Mouse (Mus musculus): ENCODE results near the gene 1700042G07Rik.
A peak's percentile ranks its signal among the peaks of the same experiment; 100 is the strongest.
"Not testable (repeated sequence)": the region's sequence is repeated elsewhere in the genome, so short reads cannot be mapped to it uniquely, and the experiment has no call there.

The 1700042G07Rik gene

DNA sequence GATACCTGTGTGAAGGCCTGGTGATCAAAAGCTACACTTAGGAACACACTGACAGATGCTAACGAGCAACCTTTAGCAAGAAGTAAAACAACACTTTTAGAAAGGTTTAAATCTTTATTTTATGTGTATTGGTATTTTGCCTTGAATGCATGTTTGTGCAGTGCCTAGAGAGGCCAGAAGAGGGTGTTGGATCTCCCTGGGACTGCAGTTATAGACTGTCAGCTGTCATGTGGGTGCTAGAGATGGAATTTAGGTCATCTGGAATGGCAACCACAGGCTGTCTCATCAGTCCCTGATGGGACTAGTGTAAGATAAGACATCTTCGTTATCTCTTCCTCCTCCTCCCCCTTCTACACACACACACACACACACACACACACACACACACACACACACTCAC lies 25.2 kb downstream of the 1700042G07Rik start:
- ATAC-seq (ENCODE audit: insufficient number of reproducible peaks, low FRiP score, low TSS enrichment) = no peak

DNA sequence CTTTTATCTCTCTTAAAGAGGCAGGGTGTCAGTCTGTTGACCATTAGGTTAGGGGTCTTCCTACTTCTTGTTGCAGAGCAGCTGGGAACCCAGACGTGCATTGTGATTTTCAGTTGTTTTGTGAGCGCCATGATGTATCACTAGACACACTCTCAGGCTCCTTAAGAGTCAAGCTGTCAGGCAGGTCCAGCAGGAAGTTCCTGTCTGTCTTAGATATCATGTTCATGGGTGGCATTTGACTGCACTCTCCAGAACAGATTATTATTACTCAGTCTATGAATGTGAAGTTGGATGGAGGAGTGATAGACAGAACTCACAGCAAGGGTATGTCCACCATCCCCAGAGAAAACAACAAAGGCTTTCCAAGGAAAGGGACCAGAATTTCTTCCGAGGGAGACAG lies 31.2 kb downstream of the 1700042G07Rik start:
- no peak for ATAC-seq (ENCODE audit: insufficient number of reproducible peaks, low FRiP score, low TSS enrichment)

DNA sequence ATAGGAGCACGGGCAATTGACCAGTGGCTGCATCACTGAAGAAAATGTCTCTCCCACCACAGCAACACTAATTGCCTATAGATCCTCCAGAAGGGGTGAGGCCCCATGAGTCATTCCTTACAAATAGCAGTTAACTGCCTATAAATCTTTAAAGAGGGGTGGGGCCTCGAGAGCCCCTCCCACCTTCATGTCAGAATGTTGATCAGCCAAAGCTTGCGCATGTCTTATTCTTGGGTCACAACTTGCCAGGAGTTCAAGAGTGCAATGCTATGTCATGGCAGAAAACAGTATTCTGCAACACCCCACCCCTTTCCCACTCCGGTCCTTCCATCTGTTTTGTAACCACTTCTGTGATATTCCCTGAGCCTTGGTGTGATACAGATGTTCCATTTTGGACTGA lies 33.4 kb downstream of the 1700042G07Rik start:
- no peak for ATAC-seq (ENCODE audit: insufficient number of reproducible peaks, low FRiP score, low TSS enrichment)

DNA sequence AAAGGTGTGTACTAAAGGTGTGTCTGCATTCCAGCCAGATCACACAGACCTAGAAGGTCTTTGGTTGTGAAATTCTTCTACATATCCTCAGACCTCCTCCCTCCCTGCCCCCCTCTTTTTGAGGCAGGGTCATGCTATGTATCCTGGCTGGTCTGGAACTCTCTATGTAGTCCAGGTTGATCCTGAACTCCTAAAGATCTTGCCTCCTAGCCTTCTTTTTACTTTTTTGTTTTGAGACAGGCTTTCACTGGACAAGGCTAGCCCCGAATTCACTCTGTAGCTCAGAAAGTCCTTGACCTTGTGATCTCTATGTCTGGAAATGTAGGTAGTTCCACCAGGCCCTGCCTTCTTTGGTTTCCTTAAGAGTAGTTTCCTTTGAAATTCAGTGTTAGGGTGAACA lies 35.7 kb downstream of the 1700042G07Rik start:
- no peak for ATAC-seq (ENCODE audit: insufficient number of reproducible peaks, low FRiP score, low TSS enrichment)

DNA sequence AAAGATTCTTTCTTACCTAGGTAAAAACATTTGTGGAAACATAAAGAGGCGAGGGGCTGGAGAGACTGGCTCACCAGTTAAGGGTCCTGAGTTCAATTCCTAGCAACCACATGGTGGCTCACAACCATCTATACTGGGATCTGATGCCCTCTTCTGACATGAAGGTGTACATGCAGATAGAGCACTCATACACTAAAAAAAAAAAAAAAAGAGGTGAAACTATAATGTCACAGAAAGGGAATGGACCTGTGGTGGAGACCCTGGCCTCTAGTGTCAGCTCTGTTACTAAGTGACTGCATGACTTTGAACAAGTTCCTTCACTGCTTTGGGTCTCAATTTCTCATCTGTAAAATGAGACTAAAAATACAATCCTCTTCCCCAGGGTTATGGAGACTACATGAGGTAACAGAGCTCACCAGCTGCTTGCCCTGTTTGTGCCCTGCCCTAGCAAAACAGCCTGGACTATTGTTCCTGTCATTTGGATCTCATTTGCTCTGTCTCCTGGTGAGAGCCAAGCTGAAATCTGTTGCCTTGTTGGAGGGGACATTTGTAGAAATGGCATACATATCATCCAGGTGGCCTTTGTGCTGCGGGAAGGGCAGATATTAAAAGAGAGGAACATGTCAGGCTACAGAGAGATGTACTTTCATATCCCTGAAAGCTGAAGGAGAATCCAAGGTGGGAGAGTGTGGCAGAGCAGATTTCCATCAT lies 42.9 kb downstream of the 1700042G07Rik start:
- ATAC-seq (ENCODE audit: insufficient number of reproducible peaks, low FRiP score, low TSS enrichment) = peak; percentile 49; the same call in 1 of the 2 replicates

- ATAC-seq (ENCODE audit: insufficient number of reproducible peaks, low FRiP score, low TSS enrichment) = no peak
Measured at GRCm38 (mm10) chr4:116217046-116217445, 43.9 kb downstream of the 1700042G07Rik start.

DNA sequence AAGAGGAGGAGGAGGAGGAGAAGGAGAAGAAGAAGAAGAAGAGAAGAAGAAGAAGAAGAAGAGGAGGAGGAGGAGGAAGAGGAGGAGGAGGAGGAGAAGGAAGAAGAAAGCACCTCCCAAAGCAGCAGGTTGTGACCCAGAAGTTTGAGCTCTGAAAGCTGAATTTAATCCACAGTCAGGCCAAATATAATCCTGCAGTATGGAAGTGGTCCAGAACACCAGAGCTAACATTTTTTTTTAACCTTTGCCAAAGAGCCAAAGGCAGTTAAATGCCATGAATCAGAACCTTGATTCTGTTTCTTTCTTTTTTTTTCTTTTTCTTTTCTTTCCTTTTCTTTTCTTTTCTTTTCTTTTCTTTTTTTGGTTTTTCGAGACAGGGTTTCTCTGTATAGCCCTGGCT lies 44.5 kb downstream of the 1700042G07Rik start:
- not testable (repeated sequence) for ATAC-seq (ENCODE audit: insufficient number of reproducible peaks, low FRiP score, low TSS enrichment)

DNA sequence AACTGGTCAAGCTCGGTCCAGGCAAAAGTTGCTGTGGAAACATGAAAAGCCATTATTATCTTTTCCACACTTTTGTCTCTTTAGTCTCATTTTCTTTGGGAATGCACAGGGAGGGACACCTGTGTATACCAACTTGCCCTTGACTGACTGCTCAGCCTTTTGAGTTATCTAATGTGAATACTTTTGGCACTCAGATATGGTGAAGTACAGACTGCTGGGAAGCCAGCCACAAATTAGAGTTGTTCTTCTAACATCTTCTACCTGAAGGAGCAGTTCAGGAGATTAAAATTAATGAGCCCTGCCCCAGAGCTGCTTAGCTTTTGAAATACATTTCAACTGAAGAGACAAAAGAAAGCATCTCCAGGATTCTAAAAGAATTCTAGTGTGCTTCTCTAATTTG lies 45.9 kb downstream of the 1700042G07Rik start:
- no peak for ATAC-seq (ENCODE audit: insufficient number of reproducible peaks, low FRiP score, low TSS enrichment)

GRCm38 (mm10) chr4:116220071-116220650 lies 47.0 kb downstream of the 1700042G07Rik start:
- no peak for ATAC-seq (ENCODE audit: insufficient number of reproducible peaks, low FRiP score, low TSS enrichment)

DNA sequence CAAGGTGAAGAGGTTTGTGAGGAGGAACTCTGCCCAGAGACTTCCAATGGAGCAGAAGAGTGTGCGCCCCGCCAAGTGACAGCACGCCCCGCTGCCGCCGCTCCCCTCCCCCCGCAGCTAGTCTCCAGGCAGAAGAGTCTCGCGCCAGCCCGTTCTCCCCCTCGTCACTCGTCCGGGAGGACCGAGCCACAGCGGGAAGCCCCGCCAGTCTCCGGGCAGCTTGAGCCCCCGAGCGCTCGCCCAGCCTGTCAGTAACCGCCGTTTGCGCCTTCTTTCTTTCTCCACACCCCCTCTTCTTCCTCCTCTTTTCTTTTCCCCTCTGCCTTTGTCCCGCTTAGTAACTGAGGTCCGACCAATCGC lies 47.6 kb downstream of the 1700042G07Rik start:
- no peak; the same call in 1 of the 2 replicates for ATAC-seq (ENCODE audit: insufficient number of reproducible peaks, low FRiP score, low TSS enrichment)

- ATAC-seq (ENCODE audit: insufficient number of reproducible peaks, low FRiP score, low TSS enrichment) = peak; percentile 98
Measured at GRCm38 (mm10) chr4:116221140-116221851, 48.1 kb downstream of the 1700042G07Rik start, which contains the start of gene Pik3r3. Gene Pik3r3, plus strand, starts transcription at chr4:116221618.

GRCm38 (mm10) chr4:116221996-116222842 lies 49.0 kb downstream of the 1700042G07Rik start:
- no peak for ATAC-seq (ENCODE audit: insufficient number of reproducible peaks, low FRiP score, low TSS enrichment)

DNA sequence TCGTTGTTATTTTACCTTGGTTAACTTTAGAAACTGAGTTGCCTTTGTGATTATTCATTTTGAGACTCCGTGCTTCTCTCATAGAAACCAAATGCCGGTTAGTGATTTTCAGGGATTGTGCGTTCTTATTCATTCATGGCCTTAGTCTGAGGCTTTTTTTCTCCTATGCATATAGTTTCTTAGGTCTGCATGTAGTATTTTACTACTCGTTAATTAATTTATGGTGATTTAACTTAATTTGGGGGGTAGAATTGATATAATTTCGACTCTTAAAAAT lies 49.6 kb downstream of the 1700042G07Rik start:
- no peak for ATAC-seq (ENCODE audit: insufficient number of reproducible peaks, low FRiP score, low TSS enrichment)
